Mouse (Mus musculus) ES-E14 (cell line): ENCODE results near the gene Atxn1. TPM values are rescaled to one million over a fixed set of nuclear protein-coding genes. Genes with fewer than 3 reads are reported as not detected.

Source experiments
- DNase-seq: peaks from one replicate; pipeline ENCODE4 v3.0.0-alpha.2; 2013; ENCODE audit warnings: low read depth, low spot score
- H3K27ac ChIP-seq: 2 replicates; pipeline ENCODE4 v1.5.1; 2012; ENCODE audit warnings: low read depth, mild to moderate bottlenecking, low read length, moderate library complexity, mixed read lengths; ENCODE audit not compliant: poor library complexity, insufficient read depth, severe bottlenecking
- H3K36me3 ChIP-seq: 2 replicates; pipeline ENCODE4 v1.6.1; 2012; ENCODE audit warnings: mild to moderate bottlenecking, low read length, moderate library complexity, mixed read lengths; ENCODE audit not compliant: control insufficient read depth, poor library complexity, insufficient read depth, severe bottlenecking
- H3K4me1 ChIP-seq, 2 experiments: fragments of 150-350 bp in 1 of 2; sonication (generic) in 1 of 2; 2 replicates each; pipeline ENCODE4 v1.6.1; 2012; ENCODE audit warnings: low read length in 2 of 2, mild to moderate bottlenecking in 1 of 2, mixed read lengths in 1 of 2; ENCODE audit not compliant: control insufficient read depth in 2 of 2, insufficient read depth in 2 of 2, poor library complexity in 1 of 2
- H3K4me3 ChIP-seq, 2 experiments: fragments of 150-350 bp in 1 of 2; sonication (generic) in 1 of 2; 2 replicates each; pipeline ENCODE4 v1.5.1; 2012; ENCODE audit warnings: low read length in 2 of 2, low read depth in 1 of 2, mild to moderate bottlenecking in 1 of 2, mixed read lengths in 1 of 2; ENCODE audit not compliant: insufficient read depth in 1 of 2, poor library complexity in 1 of 2, severe bottlenecking in 1 of 2
- H3K9ac ChIP-seq: 2 replicates; pipeline ENCODE4 v1.6.1; 2012; ENCODE audit warnings: low read depth, mild to moderate bottlenecking, low read length, mixed read lengths; ENCODE audit not compliant: poor library complexity, insufficient read depth, severe bottlenecking
- H3K9me3 ChIP-seq: fragments of 150-350 bp; sonication (generic); 2 replicates; pipeline ENCODE4 v1.6.1; 2012; ENCODE audit warnings: low read depth, mild to moderate bottlenecking, low read length; ENCODE audit not compliant: control insufficient read depth, insufficient read depth
- CHD2 ChIP-seq: IDR thresholded peaks from 2 replicates; pipeline ENCODE4 v1.6.1; 2014; ENCODE audit warnings: mild to moderate bottlenecking, low read depth, low read length, inconsistent platforms
- HCFC1 ChIP-seq: IDR thresholded peaks from 2 replicates; pipeline ENCODE4 v1.6.1; 2012; ENCODE audit warnings: low read length, inconsistent platforms, borderline replicate concordance; ENCODE audit not compliant: insufficient read depth
- MAFK ChIP-seq: IDR thresholded peaks from 2 replicates; pipeline ENCODE4 v1.6.1; 2014; ENCODE audit warnings: mild to moderate bottlenecking, low read depth, low read length, inconsistent platforms; ENCODE audit not compliant: insufficient read depth
- ZC3H11A ChIP-seq: IDR thresholded peaks from 2 replicates; pipeline ENCODE4 v1.6.1; 2012; ENCODE audit warnings: low read depth, mild to moderate bottlenecking, inconsistent platforms, low read length, borderline replicate concordance
- ZNF384 ChIP-seq: IDR thresholded peaks from 2 replicates; pipeline ENCODE4 v1.6.1; 2012; ENCODE audit warnings: low read depth, low read length, inconsistent platforms
- in situ Hi-C, 2 experiments: fragments of 600-800 bp; cut with MboI; formaldehyde crosslinking; loops; one replicate each; pipeline ENCODE4 v1.15.1; 2025; ENCODE audit warnings: low sequenced_read_pairs in 2 of 2, inconsistent platforms in 1 of 2; ENCODE audit not compliant: unreplicated experiment in 2 of 2
- total RNA-seq: library from RNA; depleted of rRNA; stranded (reverse); fragments of 300-350 nt; gene quantifications from 2 replicates; pipeline ENCODE4 v1.2.3, GENCODE M21; 2012

The Atxn1 gene
- total RNA-seq, 1 experiment = 7.8 TPM

GRCm38 (mm10) chr13:45715583-45716180, 249.1 kb downstream of the Atxn1 start:
- DNase-seq = no peak
- in situ Hi-C loops = no loop called here
- no peaks in the 10 kb centered on the region for H3K36me3 ChIP-seq
- H3K9ac ChIP-seq = no peak overlapping the region
- no peak for TF ChIP-seq MAFK
- no peak for TF ChIP-seq ZNF384
- TF ChIP-seq HCFC1 = no peak
- TF ChIP-seq CHD2 = no peak
- TF ChIP-seq ZC3H11A = no peak
- H3K9me3 ChIP-seq = no peaks in the 10 kb centered on the region
- peaks cover 0 to 5% of the 10 kb centered on the region in 2 experiments; a peak in 1 of 4 replicates for H3K4me1 ChIP-seq
- H3K4me3 ChIP-seq = no peak overlapping the region
- H3K27ac ChIP-seq = no peak overlapping the region

- H3K4me3 ChIP-seq = no peak overlapping the region
- no peaks in the 10 kb centered on the region for H3K36me3 ChIP-seq
- H3K27ac ChIP-seq = no peak overlapping the region
- H3K9ac ChIP-seq = no peak overlapping the region
- no peaks in the 10 kb centered on the region for H3K9me3 ChIP-seq
- no peak for DNase-seq
- TF ChIP-seq ZNF384 (no peak), HCFC1 (no peak), ZC3H11A (no peak), CHD2 (no peak), MAFK (no peak)
- no peaks in the 10 kb centered on the region for H3K4me1 ChIP-seq
- in situ Hi-C loops = no loop called here
Observed at GRCm38 (mm10) chr13:45710041-45710440, 254.8 kb downstream of the Atxn1 start.

- Histone ChIP-seq H3K9ac (no peak overlapping the region), H3K4me3 (no peak overlapping the region), H3K9me3 (no peaks in the 10 kb centered on the region), H3K27ac (no peak overlapping the region), H3K4me1 (no peaks in the 10 kb centered on the region), H3K36me3 (no peaks in the 10 kb centered on the region)
- no peak for TF ChIP-seq HCFC1
- TF ChIP-seq CHD2 = no peak
- TF ChIP-seq ZNF384 = no peak
- no peak for TF ChIP-seq ZC3H11A
- no peak for TF ChIP-seq MAFK
- in situ Hi-C loops = no loop called here
- no peak for DNase-seq
Observed at GRCm38 (mm10) chr13:45709402-45709801, 255.4 kb downstream of the Atxn1 start.

GRCm38 (mm10) chr13:45701296-45701790, 263.5 kb downstream of the Atxn1 start:
- Histone ChIP-seq H3K9ac (no peak overlapping the region), H3K4me1 (no peaks in the 10 kb centered on the region), H3K36me3 (no peaks in the 10 kb centered on the region), H3K4me3 (no peak overlapping the region), H3K9me3 (no peaks in the 10 kb centered on the region), H3K27ac (no peak overlapping the region)
- TF ChIP-seq HCFC1 (no peak), ZNF384 (no peak), ZC3H11A (no peak), CHD2 (no peak), MAFK (no peak)
- in situ Hi-C loops = no loop called here
- DNase-seq = no peak
